Mouse (Mus musculus): ENCODE measurements at regions not wholly inside any gene's neighbourhood (a gene's known extent, or its start where the extent isn't known, plus 50 kb on each side); places are given as distances from the start of the nearest gene placed in this dataset.

DNA sequence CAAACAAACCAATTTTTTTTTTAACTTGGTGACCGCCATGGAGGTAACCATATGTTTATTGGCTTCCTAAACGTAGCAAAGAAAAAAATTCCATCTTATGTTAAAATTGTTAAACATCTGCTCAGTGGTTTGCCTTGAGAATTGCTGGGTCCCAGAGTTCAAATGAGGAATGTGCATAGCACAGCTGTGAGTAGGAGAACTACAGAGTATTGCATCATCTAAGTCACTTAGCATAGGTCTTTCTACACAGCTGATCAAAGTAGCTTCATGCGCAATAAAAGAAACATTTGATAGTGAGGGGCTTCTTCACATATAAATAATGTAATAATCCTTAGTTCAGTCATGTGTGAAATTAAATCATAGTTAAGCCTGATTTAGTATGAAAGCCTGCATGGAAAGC, 380.7 kb upstream of the Pabpc4l start:
- no peak for TF ChIP-seq POLR2A (IDR thresholded peaks at IDR 0.05; ENCODE audit: borderline replicate concordance, extremely low read depth, insufficient read depth, insufficient read length, poor library complexity, severe bottlenecking)
- TF ChIP-seq CTCF (IDR thresholded peaks at IDR 0.05; ENCODE audit: borderline replicate concordance, extremely low read depth, insufficient read depth, insufficient read length): no peak
